Mouse (Mus musculus) embryonic facial prominence, embryonic 15.5 days (tissue): ENCODE results near the gene Zbtb22. TPM values are rescaled to one million over a fixed set of nuclear protein-coding genes. Genes with fewer than 3 reads are reported as not detected.

Source experiments
- ATAC-seq: fragments of 200-750 bp; cut with Nextera tagmentation; 2 replicates; pipeline ENCODE4 v1.8.0; 2017; ENCODE audit warnings: low read depth, moderate TSS enrichment; ENCODE audit not compliant: insufficient number of reproducible peaks, low FRiP score, low TSS enrichment
- H3K27ac ChIP-seq: fragments of 300-500 bp; sonication (generic); replicated peaks from 2 replicates; pipeline ENCODE4 v1.5.1; 2015; ENCODE audit warnings: mild to moderate bottlenecking, inconsistent platforms
- H3K27me3 ChIP-seq: fragments of 300-500 bp; sonication (generic); 2 replicates; pipeline ENCODE4 v1.6.1; 2015; ENCODE audit warnings: inconsistent platforms
- H3K36me3 ChIP-seq: fragments of 300-500 bp; sonication (generic); 2 replicates; pipeline ENCODE4 v1.6.1; 2015; ENCODE audit warnings: mild to moderate bottlenecking, inconsistent platforms
- H3K4me1 ChIP-seq: fragments of 300-500 bp; sonication (generic); 2 replicates; pipeline ENCODE4 v1.6.1; 2015; ENCODE audit warnings: inconsistent platforms
- H3K4me2 ChIP-seq: fragments of 300-500 bp; sonication (generic); replicated peaks from 2 replicates; pipeline ENCODE4 v1.6.1; 2015; ENCODE audit warnings: mild to moderate bottlenecking, inconsistent platforms
- H3K4me3 ChIP-seq: fragments of 300-500 bp; sonication (generic); replicated peaks from 2 replicates; pipeline ENCODE4 v1.5.1; 2015; ENCODE audit warnings: mild to moderate bottlenecking, inconsistent platforms
- H3K9ac ChIP-seq: fragments of 300-500 bp; sonication (generic); 2 replicates; pipeline ENCODE4 v1.6.1; 2015; ENCODE audit warnings: inconsistent platforms
- H3K9me3 ChIP-seq: fragments of 300-500 bp; sonication (generic); replicated peaks from 2 replicates; pipeline ENCODE4 v1.6.1; 2016; ENCODE audit warnings: inconsistent platforms
- WGBS: fragments of 180-500 bp; shearing (Covaris S2); methylation state at CpG from one replicate; pipeline ENCODE4 v1.1.7; 2015; 5-methylcytosine and 5-hydroxymethylcytosine counted together
- polyA plus RNA-seq: library from polyadenylated mRNA; unstranded; fragments of >200 nt; fragmentation: Nextera tagmentation; extraction: Ambion mirVana; gene quantifications from 2 replicates; pipeline ENCODE4 v1.2.1, GENCODE M21; 2015

The Zbtb22 gene
- polyA plus RNA-seq, 1 experiment from 2014 or later = 17.8 TPM

DNA sequence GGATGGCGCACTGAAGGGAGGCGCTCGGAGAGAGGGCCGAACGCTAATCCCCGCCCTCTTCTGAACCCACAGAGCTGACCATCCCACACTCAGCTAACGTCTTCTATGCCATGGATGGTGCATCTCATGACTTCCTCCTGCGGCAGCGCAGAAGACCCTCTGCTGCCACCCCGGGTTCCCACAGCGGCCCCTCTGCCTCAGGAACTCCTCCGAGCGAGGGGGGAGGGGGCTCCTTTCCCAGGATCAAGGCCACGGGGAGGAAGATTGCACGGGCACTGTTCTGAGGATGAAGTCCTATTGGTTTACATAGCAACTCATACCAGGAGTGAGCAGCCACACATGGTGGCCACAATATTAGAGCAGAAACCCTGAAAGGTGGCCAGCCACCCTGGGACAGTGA, 21.3 kb downstream of the Zbtb22 start:
- ATAC-seq = no peak

DNA sequence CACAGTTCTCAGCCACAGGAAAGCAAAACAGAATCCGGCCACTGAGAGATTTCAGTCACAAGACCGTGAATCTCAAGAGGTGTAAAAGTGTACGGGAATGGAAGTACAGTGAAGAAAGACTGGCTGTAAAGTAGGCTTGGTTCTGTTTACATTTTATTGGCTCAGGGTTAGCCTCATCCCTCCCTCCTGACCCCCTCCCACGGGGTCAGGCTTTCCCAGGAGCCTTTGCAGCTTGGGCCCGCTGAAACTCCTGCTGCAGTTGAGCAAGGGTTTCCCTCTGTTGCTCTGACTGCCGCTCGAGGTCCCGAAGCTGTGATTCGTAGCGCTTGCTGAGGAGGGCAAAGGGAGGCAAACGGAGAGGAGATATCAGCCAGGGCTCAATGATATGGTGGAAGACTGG, 23.1 kb downstream of the Zbtb22 start:
- Histone ChIP-seq H3K4me1 (peaks cover 23% of the 10 kb centered on the region), H3K9ac (no peak overlapping the region), H3K36me3 (peaks cover 51% of the 10 kb centered on the region), H3K4me2 (no peak overlapping the region), H3K4me3 (no peak overlapping the region), H3K27me3 (no peaks in the 10 kb centered on the region), H3K9me3 (no peaks in the 10 kb centered on the region), H3K27ac (no peak overlapping the region)
- ATAC-seq = no peak
- 82% methylated on average over 11 of the region's 11 CpGs for WGBS

More for the DNA sequence above, 21.3 kb downstream of the Zbtb22 start:
- H3K9ac ChIP-seq = no peak overlapping the region
- no peaks in the 10 kb centered on the region for H3K27me3 ChIP-seq
- H3K27ac ChIP-seq = no peak overlapping the region
- H3K4me2 ChIP-seq = no peak overlapping the region
- no peak overlapping the region for H3K4me3 ChIP-seq
- H3K9me3 ChIP-seq = no peaks in the 10 kb centered on the region
- H3K36me3 ChIP-seq = peaks cover 58% of the 10 kb centered on the region
- 79% methylated on average over 15 of the region's 15 CpGs for WGBS
- peaks cover 24% of the 10 kb centered on the region for H3K4me1 ChIP-seq

DNA sequence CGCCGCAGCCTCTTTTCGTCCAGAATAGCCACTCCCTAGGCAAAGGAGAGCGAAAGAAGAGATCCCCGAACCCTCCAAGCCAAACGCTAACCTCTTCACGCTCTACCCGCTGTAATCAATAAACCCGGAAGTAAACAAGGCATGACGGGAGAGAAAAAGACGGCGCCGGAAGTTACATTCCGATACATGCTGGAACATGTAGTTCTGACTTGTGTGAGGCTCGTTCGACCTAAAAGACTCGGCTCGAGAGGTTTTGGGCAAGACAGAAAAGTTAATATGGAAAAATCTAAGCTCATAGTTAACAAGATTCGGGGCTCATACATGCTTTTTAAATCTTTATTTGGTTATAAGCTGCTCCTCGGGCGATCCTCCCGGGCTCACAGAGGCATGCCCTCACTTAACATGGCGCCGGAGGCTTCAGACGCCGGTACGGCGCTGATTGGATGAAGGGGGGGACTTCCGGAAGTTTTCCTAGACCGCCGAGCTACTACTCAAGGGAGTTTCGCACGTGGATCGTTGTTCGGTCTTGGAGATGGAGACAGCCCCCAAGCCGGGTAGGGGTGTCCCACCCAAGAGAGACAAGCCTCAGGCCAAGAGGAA, 24.6 kb downstream of the Zbtb22 start, which contains the start of the genes Pfdn6 and Wdr46:
Gene Pfdn6, minus strand, starts transcription at position 138 of the 600 bp plus-strand sequence.
Gene Wdr46, plus strand, starts transcription at position 455 of the 600 bp plus-strand sequence.
- H3K9me3 ChIP-seq = no peaks in the 10 kb centered on the region
- peaks cover 23% of the 10 kb centered on the region for H3K4me1 ChIP-seq
- peak; percentile 86 for ATAC-seq
- peak within 1 kb of the TSS; percentile 87 for H3K9ac ChIP-seq
- no peaks in the 10 kb centered on the region for H3K27me3 ChIP-seq
- under 1% methylated on average over 36 of the region's 36 CpGs for WGBS
- peak within 1 kb of the TSS; percentile 49 for H3K27ac ChIP-seq
- peaks cover 52% of the 10 kb centered on the region for H3K36me3 ChIP-seq
- peak within 1 kb of the TSS; percentile 94 for H3K4me2 ChIP-seq
- H3K4me3 ChIP-seq = peak within 1 kb of the TSS; percentile 89

DNA sequence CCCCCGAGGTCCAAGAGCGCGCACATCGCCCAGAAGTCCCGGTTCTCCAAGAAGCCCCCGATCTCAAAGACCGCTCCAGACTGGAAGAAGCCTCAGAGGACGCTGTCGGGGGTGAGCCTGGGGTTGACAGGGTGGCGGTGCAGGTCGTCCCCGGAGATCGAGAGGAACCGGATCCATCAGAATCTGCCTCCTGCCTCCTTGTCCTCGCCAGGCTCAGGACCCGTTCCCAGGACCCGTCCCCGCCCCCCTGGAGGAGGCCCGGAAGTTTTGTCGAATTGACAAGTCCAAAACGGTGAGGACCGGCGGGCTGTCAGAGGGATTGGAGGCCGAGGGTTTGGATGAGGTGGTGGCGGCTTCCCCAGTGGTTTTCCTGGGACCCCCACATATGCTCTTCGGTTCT, 25.3 kb downstream of the Zbtb22 start:
- peaks cover 51% of the 10 kb centered on the region for H3K36me3 ChIP-seq

DNA sequence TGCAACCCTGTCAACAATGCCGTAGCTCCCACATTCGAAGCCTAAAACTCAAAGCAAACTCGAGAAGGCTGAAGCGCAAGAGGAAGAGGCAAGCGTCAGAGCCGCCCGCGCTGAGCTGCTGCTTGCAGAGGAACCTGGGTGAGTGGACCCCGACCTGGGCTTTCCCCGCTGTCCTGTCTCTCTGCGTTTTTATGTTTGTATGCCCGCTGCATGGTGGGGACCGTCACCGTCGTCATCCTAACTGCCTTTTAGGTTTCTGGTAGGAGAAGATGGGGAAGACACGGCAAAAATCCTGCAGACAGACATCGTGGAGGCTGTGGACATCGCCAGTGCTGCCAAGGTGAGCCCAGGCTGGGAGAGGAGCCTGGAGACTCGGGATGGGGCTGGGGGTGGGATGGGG, 25.7 kb downstream of the Zbtb22 start:
- H3K9me3 ChIP-seq = no peaks in the 10 kb centered on the region
- no peaks in the 10 kb centered on the region for H3K27me3 ChIP-seq
- H3K4me3 ChIP-seq = peak overlapping the region; percentile 89
- peak overlapping the region; percentile 94 for H3K4me2 ChIP-seq
- H3K4me1 ChIP-seq = peaks cover 23% of the 10 kb centered on the region
- ATAC-seq = no peak
- peaks cover 54% of the 10 kb centered on the region for H3K36me3 ChIP-seq
- 60% methylated on average over 19 of the region's 19 CpGs for WGBS
- no peak overlapping the region for H3K27ac ChIP-seq
- peak overlapping the region; percentile 87 for H3K9ac ChIP-seq

More for the DNA sequence above, 25.3 kb downstream of the Zbtb22 start:
- Histone ChIP-seq H3K4me3 (peak overlapping the region; percentile 89), H3K9ac (peak overlapping the region; percentile 87), H3K4me1 (peaks cover 23% of the 10 kb centered on the region), H3K4me2 (peak overlapping the region; percentile 94), H3K27ac (no peak overlapping the region), H3K27me3 (no peaks in the 10 kb centered on the region), H3K9me3 (no peaks in the 10 kb centered on the region)
- no peak for ATAC-seq
- 1% methylated on average over 26 of the region's 26 CpGs for WGBS

DNA sequence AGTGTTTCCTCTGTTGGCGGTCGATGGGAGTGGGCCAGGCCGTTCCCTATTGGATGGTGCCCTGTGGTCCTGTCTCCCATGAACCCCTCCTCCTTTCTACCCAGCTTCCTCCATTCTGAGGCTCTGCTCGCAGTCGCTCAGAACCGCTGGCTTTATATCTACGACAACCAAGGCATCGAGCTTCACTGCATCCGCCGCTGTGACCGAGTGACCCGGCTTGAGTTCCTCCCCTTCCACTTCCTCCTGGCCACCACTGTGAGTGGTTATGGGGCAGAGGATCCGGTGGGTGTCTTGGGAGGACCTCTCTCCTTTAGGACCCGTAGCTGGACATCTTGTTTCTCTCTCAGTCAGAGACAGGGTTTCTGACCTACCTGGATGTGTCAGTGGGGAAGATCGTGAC, 27.8 kb downstream of the Zbtb22 start:
- H3K36me3 ChIP-seq = peaks cover 55% of the 10 kb centered on the region
- no peak for ATAC-seq

DNA sequence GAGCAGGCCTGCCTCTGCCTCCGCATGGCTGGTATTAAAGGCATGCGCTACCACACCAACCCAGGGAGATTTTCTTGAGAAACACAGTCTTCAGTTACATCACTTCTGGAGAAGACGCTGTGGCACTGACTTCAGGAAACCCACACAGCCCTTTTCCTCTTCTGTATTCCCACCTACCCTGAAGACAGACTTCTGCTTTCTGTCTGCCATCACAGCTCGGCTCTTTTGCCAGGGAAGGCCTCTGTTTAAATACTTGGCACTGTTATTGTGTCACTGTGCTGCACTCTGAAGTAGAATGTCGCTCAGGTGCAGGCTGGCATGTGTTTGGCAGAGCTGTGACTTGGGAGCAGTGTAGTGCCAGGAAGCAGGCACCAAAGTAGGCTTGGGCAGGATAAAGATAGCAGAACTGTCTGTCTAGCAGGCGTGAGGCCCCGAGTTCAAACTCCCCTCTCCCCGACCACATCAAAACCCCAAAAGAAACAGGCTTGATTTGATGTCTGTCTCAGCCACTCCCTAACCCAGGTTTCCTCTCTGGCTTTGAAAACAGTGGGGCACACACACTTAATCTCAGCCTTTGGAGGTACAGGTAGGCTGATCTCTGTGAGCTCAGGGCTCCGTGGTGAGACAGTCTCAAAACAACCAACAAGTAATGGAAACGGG, 31.9 kb downstream of the Zbtb22 start:
- peaks cover 38% of the 10 kb centered on the region for H3K4me1 ChIP-seq
- H3K9me3 ChIP-seq = no peaks in the 10 kb centered on the region
- ATAC-seq = no peak
- no peak overlapping the region for H3K4me2 ChIP-seq
- H3K27me3 ChIP-seq = no peaks in the 10 kb centered on the region
- no peak overlapping the region for H3K4me3 ChIP-seq
- no peak overlapping the region for H3K9ac ChIP-seq
- peaks cover 72% of the 10 kb centered on the region for H3K36me3 ChIP-seq
- no peak overlapping the region for H3K27ac ChIP-seq
- 88% methylated on average over 10 of the region's 10 CpGs for WGBS

More for the DNA sequence above, 27.8 kb downstream of the Zbtb22 start:
- Histone ChIP-seq H3K4me2 (no peak overlapping the region), H3K9me3 (no peaks in the 10 kb centered on the region), H3K27me3 (no peaks in the 10 kb centered on the region), H3K4me3 (no peak overlapping the region), H3K9ac (no peak overlapping the region), H3K4me1 (peaks cover 23% of the 10 kb centered on the region), H3K27ac (no peak overlapping the region)
- 93% methylated on average over 15 of the region's 15 CpGs for WGBS

DNA sequence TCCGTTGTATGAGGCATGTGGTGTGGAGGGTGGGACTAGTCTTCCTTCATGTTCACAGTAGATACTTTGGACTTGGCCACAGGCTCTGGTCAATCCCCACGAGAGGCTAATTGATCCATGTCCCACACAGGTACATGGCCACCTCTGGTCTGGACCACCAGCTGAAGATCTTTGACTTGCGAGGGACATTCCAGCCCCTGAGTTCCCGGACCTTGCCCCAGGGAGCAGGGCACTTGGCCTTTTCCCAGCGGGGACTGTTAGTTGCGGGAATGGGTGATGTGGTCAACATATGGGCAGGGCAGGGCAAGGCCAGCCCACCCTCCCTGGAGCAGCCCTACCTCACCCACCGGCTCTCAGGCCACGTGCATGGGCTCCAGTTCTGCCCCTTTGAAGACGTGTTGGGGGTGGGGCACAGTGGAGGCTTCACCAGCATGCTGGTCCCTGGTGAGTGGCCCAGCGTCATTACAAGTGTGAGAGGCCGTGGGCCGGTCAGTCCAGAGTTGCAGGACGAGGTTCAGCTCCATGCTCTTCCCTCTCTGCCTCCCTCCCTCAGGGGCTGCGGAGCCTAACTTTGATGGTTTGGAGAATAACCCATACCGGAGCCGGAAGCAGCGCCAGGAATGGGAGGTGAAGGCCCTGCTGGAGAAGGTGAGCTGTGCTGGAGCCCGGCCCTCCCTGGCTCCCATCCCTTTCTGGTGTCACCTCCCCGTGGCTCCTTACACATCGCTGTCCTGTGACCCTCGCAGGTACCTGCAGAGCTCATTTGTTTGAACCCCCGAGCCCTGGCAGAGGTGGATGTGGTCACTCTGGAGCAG, 32.6 kb downstream of the Zbtb22 start:
- 84% methylated on average over 21 of the region's 22 CpGs for WGBS
- no peaks in the 10 kb centered on the region for H3K27me3 ChIP-seq
- no peaks in the 10 kb centered on the region for H3K9me3 ChIP-seq
- peaks cover 45% of the 10 kb centered on the region for H3K4me1 ChIP-seq
- H3K36me3 ChIP-seq = peaks cover 75% of the 10 kb centered on the region
- no peak overlapping the region for H3K4me3 ChIP-seq
- H3K4me2 ChIP-seq = no peak overlapping the region
- no peak overlapping the region for H3K27ac ChIP-seq
- no peak for ATAC-seq
- H3K9ac ChIP-seq = no peak overlapping the region

DNA sequence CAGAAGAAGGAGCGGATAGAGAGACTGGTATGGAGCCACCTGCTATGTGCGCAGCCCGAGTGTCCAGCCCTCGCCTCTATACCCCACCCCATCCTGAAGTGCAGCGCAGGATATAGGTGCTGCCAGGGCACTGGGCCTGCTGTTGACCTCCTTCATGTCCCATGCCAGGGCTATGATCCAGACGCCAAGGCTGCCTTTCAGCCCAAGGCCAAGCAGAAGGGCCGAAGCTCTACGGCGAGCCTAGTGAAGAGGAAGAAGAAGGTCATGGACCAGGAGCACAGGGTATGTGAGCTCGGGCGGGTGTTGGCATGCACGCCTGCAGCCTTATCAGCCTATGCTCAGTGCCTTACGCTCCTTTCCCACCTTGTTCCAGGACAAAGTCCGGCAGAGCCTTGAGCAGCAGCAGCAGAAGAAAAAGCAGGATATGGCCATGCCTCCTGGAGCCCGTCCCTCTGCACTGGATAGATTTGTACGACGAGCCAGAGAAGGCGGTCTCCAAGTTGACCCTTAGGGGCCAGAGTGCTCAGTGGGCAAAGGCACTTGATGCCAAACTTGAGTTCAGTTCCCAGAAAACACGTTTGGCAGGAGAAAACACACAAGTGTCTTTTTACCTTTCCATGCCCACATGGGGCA, 33.3 kb downstream of the Zbtb22 start:
- Histone ChIP-seq H3K27ac (no peak overlapping the region), H3K36me3 (peaks cover 74% of the 10 kb centered on the region), H3K9ac (no peak overlapping the region), H3K4me1 (peaks cover 52% of the 10 kb centered on the region), H3K9me3 (no peaks in the 10 kb centered on the region), H3K4me2 (no peak overlapping the region), H3K4me3 (no peak overlapping the region), H3K27me3 (no peaks in the 10 kb centered on the region)
- WGBS = 93% methylated on average over 19 of the region's 19 CpGs
- ATAC-seq = no peak

DNA sequence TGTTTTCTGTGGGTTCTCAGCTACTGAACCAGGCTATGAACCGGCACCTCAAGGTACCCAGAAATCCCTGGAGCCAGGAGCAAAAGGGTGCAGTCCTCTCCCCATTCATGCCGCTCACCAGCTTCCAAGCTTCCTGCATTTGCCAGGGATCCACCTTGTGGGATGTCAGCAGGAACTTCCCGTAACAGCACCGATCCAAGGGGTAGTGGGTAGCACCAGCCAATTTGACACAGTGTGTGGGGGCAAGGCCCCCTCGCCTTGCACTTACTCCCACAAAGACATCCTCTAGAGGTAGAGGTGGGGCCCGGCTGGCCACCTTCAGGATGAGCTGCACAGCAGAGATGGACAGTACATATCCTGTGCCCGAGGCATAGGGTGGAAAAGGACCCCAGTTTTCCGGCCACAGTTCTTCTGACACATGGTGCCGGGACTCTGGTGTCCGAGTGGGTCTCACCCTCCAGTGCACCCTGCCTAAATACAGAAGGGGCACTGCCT, 34.5 kb downstream of the Zbtb22 start:
- 71% methylated on average over 10 of the region's 10 CpGs for WGBS

More for the DNA sequence above, 34.5 kb downstream of the Zbtb22 start:
- H3K27me3 ChIP-seq = no peaks in the 10 kb centered on the region
- H3K9ac ChIP-seq = peak overlapping the region; percentile 50
- peaks cover 65% of the 10 kb centered on the region for H3K36me3 ChIP-seq
- H3K4me2 ChIP-seq = peak overlapping the region; percentile 94
- H3K9me3 ChIP-seq = no peaks in the 10 kb centered on the region
- H3K27ac ChIP-seq = peak overlapping the region; percentile 96
- H3K4me1 ChIP-seq = peaks cover 59% of the 10 kb centered on the region
- peak overlapping the region; percentile 53 for H3K4me3 ChIP-seq
- ATAC-seq = no peak
